Mouse (Mus musculus) bone marrow, adult 2 months (tissue): ENCODE results near the gene Birc3. TPM values are rescaled to one million over a fixed set of nuclear protein-coding genes. Genes with fewer than 3 reads are reported as not detected.
A peak's percentile ranks its signal among the peaks of the same experiment; 100 is the strongest.

ENCODE experiments used
- H3K27ac ChIP-seq: fragments of 200-500 bp; 2 replicates; pipeline ENCODE4 v1.5.1; 2012; ENCODE audit warnings: low read depth, mild to moderate bottlenecking, control low read depth, inconsistent platforms, low read length; ENCODE audit not compliant: control insufficient read depth, poor library complexity, insufficient read depth
- H3K4me1 ChIP-seq: fragments of 200-500 bp; 2 replicates; pipeline ENCODE4 v1.6.1; 2011; ENCODE audit warnings: low read length; ENCODE audit not compliant: control insufficient read depth, insufficient read depth
- H3K4me3 ChIP-seq: fragments of 200-500 bp; replicated peaks from 2 replicates; pipeline ENCODE3; 2011; ENCODE audit warnings: mild to moderate bottlenecking, low read depth, low read length, control low read depth; ENCODE audit not compliant: control insufficient read depth
- CTCF ChIP-seq: fragments of 200-500 bp; IDR thresholded peaks from 2 replicates; pipeline ENCODE4 v1.5.1; 2011; ENCODE audit warnings: low read length, control low read depth; ENCODE audit not compliant: control insufficient read depth, insufficient read depth
- POLR2A ChIP-seq: fragments of 200-500 bp; IDR thresholded peaks from 2 replicates; pipeline ENCODE4 v1.6.1; 2011; ENCODE audit warnings: low read depth, mild to moderate bottlenecking, control low read depth, low read length, borderline replicate concordance; ENCODE audit not compliant: control insufficient read depth
- WGBS: fragments of 180-500 bp; shearing (Covaris S2); methylation state at CpG from one replicate; pipeline ENCODE4 v1.1.7; 2018; 5-methylcytosine and 5-hydroxymethylcytosine counted together
- polyA plus RNA-seq: library from polyadenylated mRNA; stranded (reverse); fragments of >200 nt; gene quantifications from 2 replicates; pipeline ENCODE4 v1.2.4, GENCODE M21; 2011; ENCODE audit warnings: low replicate concordance; ENCODE audit not compliant: missing spikeins, insufficient read depth, insufficient read length

The Birc3 gene
- polyA plus RNA-seq, 1 experiment = 45.9 TPM

DNA sequence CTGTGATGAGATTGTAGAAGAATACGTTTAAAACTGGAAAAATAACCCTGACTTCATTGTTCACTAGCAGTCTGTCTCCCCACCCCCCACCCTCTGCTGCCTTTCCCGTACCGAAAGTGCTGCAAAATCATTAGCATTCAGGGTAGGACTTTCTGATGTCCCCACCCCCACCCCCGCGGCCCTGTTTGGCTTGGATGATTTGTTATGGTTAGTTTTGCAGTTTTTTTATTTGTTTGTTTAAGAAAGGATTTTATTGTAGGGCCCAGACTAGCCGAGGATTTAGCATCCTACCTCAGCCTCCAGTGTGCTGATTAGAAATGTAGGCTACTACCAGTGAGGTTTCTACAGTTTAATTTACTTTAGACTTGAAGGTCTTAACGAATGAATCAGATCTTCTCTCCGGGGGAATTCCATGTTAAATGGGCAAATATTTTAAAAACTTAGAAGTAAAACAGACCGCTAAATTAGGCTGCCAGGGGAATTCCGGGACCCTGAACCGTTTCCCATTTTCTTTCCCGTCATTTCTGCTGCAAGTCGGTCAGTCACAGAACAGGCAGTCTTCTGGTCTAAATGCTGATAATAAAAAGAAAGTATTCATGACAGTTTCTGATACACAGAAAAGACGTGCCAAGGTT lies 35.1 kb downstream of the Birc3 start:
- 36% methylated on average over 14 of the region's 14 CpGs for WGBS
- Histone ChIP-seq H3K27ac (no peak overlapping the region), H3K4me3 (peak overlapping the region; percentile 42), H3K4me1 (peaks cover 1% of the 10 kb centered on the region)
- TF ChIP-seq CTCF (no peak), POLR2A (no peak)

DNA sequence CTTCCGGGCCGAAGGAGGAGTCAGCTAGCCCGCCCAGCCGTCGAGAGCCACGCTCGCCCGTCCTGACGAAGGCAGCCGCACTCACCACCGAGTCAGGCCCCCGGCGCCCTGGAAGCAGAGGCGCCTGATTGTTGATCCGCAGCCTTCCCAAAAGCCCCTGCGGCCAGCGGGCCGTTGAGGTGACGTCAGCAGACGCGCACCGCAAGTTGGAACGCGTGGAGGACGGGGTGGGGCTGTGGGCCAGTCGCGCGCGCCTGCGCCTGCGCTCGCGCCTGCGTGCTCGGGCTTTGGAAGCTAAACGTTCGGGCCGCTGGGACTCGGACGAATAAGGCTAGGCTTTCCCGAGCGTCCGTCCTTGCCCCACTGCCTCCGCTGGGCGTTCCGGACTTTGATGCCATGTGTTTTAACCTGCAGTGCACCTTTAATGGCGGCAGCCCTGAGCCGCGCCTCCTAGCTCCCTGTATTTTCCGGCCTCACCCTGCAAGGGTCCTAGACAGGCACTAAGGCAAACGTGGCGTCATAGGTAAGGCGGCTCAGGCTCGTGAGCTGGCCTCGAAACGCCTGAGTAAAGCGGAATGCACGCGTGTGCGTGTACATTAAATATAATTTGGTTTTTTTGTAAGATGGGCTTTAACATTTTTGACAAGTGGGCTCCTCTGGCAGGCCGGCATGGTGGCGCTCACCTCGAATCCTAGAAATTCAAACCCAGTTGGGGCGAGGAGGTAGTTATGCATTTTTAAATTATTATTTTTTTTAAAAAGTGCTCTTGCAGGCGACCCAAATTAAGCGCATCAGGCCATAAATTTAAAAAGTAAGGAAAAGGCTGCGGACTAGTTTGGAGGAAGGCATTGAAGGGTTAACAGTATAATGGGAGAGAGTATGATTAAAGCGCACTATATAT lies 35.8 kb downstream of the Birc3 start, which contains the start of gene Birc2:
TSS of gene Birc2 (minus strand) at position 160 of the 901 bp plus-strand sequence.
- peak; percentile 92 for TF ChIP-seq POLR2A
- TF ChIP-seq CTCF = no peak
- WGBS = under 1% methylated on average over 68 of the region's 68 CpGs
- Histone ChIP-seq H3K4me3 (peak within 1 kb of the TSS; percentile 97), H3K27ac (peak within 1 kb of the TSS; percentile 97), H3K4me1 (peaks cover 1% of the 10 kb centered on the region)

DNA sequence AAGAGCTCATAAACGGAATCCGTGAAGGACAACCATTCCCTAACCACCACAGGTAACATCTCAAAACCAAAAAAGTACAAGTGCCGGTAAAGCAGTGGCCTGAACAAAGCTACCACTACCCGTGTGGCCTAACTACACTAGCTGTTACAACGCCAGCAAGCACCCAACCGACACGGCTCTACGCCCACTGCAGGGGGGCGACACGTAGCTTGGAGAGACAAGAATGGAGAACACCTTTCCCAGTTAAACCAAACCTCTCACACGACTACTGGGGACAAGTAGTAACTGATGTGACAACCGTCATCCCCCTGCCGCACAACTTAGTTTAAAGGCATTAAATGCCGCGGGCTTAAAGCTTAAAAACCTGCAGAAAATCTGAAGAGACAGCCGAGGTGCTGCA lies 36.7 kb downstream of the Birc3 start:
- H3K4me1 ChIP-seq = peaks cover 1% of the 10 kb centered on the region
- under 1% methylated on average over 16 of the region's 16 CpGs for WGBS
- peak overlapping the region; percentile 97 for H3K27ac ChIP-seq
- 0 out of 2 replicates have a peak, but pooled peaks have one; percentile 2 for TF ChIP-seq CTCF
- TF ChIP-seq POLR2A = peak; percentile 47; the same call in 1 of the 2 replicates
- peak overlapping the region; percentile 97 for H3K4me3 ChIP-seq

DNA sequence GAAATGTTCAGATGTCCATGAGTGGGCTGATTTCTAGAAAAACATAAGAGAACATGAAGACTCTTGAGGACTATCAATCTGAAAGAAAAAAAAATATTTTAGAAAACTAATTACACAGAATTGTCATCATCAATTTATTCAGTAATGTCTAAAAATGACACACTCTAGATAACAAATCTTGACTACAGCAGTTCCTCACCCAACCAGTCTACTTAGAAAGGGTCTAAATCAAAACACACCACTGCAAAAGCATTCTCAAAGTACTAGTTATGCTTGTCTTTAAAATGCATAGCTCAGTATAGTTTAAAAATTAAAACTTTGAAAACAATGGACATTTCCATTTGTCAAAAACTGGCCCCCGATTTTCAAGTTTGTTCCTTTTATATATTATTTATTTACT lies 37.7 kb downstream of the Birc3 start:
- peaks cover 1% of the 10 kb centered on the region for H3K4me1 ChIP-seq
- no peak overlapping the region for H3K4me3 ChIP-seq
- no peak overlapping the region for H3K27ac ChIP-seq
- no peak for TF ChIP-seq CTCF
- no peak for TF ChIP-seq POLR2A
- 71% methylated on average over 1 of the region's 1 CpGs for WGBS

DNA sequence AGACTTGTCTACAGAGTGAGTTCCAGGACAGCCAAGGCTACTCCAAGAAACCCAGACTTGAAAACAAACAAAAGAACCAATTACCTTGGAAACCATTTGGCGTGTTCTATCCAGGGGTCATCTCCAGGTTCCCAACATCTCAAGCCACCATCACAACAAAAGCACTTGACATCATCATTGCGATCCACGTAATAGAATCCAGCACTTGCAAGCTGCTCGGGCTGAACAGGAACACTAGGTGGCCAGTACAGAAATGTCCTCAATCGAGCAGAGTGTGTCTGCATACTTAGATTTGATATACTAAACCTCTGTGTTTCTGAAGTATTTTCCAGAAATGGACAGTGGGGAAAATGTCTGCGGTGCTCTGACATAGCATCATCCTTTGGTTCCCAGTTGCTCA lies 39.6 kb downstream of the Birc3 start:
- H3K4me3 ChIP-seq = no peak overlapping the region
- no peak for TF ChIP-seq CTCF
- no peak for TF ChIP-seq POLR2A
- WGBS = 73% methylated on average over 6 of the region's 6 CpGs
- peaks cover 4% of the 10 kb centered on the region for H3K4me1 ChIP-seq
- H3K27ac ChIP-seq = no peak overlapping the region

DNA sequence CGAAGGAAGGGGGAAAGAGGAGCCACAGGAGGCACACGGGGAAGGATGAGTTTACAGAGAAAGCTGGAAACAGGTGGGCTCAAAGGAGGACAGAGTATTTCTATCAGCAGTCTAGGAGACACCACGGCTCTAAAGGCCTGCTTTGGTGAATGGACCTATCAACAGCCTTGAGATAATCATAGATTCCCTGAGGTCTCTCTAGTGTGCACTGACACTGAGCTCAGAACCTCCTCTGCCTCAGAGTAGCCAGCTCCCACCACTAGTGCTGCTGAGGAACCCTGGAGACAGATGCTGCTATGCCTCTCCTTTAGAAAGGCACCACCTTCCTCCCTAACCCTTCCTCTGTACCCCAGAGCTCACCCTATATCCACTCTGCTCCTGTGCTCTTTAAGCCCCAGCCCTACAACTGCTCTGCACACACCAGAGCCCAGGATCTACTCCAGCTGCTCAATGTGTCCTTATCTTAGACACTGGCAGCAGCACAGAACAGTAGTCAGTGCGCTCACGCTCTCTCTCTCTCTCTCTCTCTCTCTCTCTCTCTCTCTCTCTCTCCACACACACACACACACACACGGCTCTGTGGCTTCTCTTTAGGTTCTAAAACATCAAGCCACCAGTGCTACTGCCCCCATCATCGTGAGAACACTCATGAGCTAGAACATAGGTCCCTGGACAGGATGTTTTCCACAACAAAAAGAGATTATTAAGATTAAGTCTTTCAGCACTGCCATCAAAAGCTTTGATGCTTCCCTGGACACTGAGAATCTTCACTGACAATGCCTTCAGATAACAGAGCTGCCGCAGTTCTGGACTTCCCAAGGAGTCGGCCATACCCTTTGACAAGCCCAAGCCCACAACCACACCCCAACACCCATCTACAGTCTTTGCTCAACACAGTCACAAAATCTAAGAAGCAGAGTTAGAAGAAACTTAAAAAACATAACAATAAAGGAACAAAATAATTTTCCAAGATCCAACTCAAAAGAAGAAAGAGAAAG lies 43.2 kb downstream of the Birc3 start:
- H3K4me1 ChIP-seq = peaks cover 5% of the 10 kb centered on the region
- no peak for TF ChIP-seq POLR2A
- TF ChIP-seq CTCF = no peak
- peak overlapping the region; percentile 50 for H3K27ac ChIP-seq
- whole genome bisulfite sequencing = 53% methylated on average over 9 of the region's 9 CpGs
- peak overlapping the region; percentile 5 for H3K4me3 ChIP-seq

DNA sequence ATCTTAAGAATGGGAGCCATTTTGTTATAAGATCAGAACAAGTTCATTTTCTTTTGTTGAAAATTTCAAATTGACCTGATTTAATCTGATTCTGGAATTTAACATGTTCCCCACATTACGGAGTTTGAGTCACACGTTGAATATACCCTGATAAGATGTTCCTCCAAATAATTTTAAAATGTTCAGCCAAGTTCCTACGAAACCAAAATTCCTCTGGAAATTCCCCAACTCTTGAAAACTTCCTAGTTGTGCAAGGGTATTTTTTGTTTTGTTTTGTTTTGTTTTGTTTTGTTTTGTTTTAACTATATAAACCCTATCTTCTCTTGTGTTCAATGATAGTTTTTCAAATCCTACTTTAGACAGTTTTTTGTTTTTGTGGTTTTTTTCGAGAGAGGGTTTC lies 44.3 kb downstream of the Birc3 start:
- WGBS = 82% methylated on average over 4 of the region's 4 CpGs
- no peak for TF ChIP-seq POLR2A
- no peak for TF ChIP-seq CTCF
- H3K4me1 ChIP-seq = peaks cover 5% of the 10 kb centered on the region
- H3K4me3 ChIP-seq = no peak overlapping the region
- H3K27ac ChIP-seq = no peak overlapping the region
